Mouse (Mus musculus) heart, adult 2 months (tissue): ENCODE results near the gene Tpra1. TPM values are rescaled to one million over a fixed set of nuclear protein-coding genes. Genes with fewer than 3 reads are reported as not detected.

Experiments used
- DNase-seq, 2 experiments: peaks; one replicate each; pipeline ENCODE4 v3.0.0; 2021
- H3K27ac ChIP-seq: fragments of 200-600 bp; 2 replicates; pipeline ENCODE4 v1.8.1; 2022
- H3K27me3 ChIP-seq: fragments of 200-500 bp; 2 replicates; pipeline ENCODE4 v1.6.1; 2012; ENCODE audit warnings: mild to moderate bottlenecking, low read length, inconsistent platforms, mixed read lengths; ENCODE audit not compliant: control insufficient read depth, insufficient read depth
- H3K36me3 ChIP-seq: fragments of 200-500 bp; 2 replicates; pipeline ENCODE4 v1.6.1; 2012; ENCODE audit warnings: low read length, inconsistent platforms; ENCODE audit not compliant: control insufficient read depth, insufficient read depth
- H3K4me1 ChIP-seq: fragments of 200-500 bp; 2 replicates; pipeline ENCODE4 v1.6.1; 2011; ENCODE audit warnings: low read length; ENCODE audit not compliant: control insufficient read depth, insufficient read depth
- H3K4me3 ChIP-seq: fragments of 200-600 bp; 2 replicates; pipeline ENCODE4 v1.8.1; 2022
- H3K79me2 ChIP-seq: fragments of 200-500 bp; replicated peaks from 2 replicates; pipeline ENCODE4 v1.6.1; 2012; ENCODE audit warnings: mild to moderate bottlenecking, inconsistent platforms, low read length, moderate library complexity, mixed read lengths; ENCODE audit not compliant: control insufficient read depth, insufficient read depth
- H3K9ac ChIP-seq: fragments of 200-500 bp; 2 replicates; pipeline ENCODE4 v1.6.1; 2012; ENCODE audit warnings: low read depth, mild to moderate bottlenecking, control low read depth, inconsistent platforms, low read length, mixed read lengths
- CTCF ChIP-seq: fragments of 200-600 bp; IDR thresholded peaks from 2 replicates; pipeline ENCODE4 v1.8.1; 2022; ENCODE audit warnings: antibody characterized with exemption, mild to moderate bottlenecking, moderate library complexity
- EP300 ChIP-seq: fragments of 200-500 bp; IDR thresholded peaks from 2 replicates; pipeline ENCODE4 v1.6.1; 2011; ENCODE audit warnings: low read depth, low read length, control low read depth; ENCODE audit not compliant: insufficient read depth
- POLR2A ChIP-seq: fragments of 200-500 bp; IDR thresholded peaks from 2 replicates; pipeline ENCODE4 v1.6.1; 2011; ENCODE audit warnings: mild to moderate bottlenecking, low read depth, low read length, control low read depth; ENCODE audit not compliant: insufficient read depth
- WGBS: fragments of 180-500 bp; shearing (Covaris S2); methylation state at CpG from one replicate; pipeline ENCODE4 v1.1.7; 2018; 5-methylcytosine and 5-hydroxymethylcytosine counted together
- intact Hi-C: fragments of 180-260 bp; cut with DNase I; formaldehyde crosslinking; loops from one replicate; pipeline ENCODE4 v1.15.1; 2025
- polyA plus RNA-seq: library from polyadenylated mRNA; depleted of rRNA; stranded (reverse); fragments of >200 nt; gene quantifications from 2 replicates; pipeline ENCODE4 v1.2.3, GENCODE M21; 2012
- total RNA-seq, 2 experiments: library from RNA; stranded (reverse); gene quantifications; 2 replicates each; pipeline ENCODE4 v1.2.3; 2021

Gene Tpra1
- total and polyA plus RNA-seq, 3 experiments: 34.4 to 88.0 (median 34.8) TPM

GRCm38 (mm10) chr6:88931449-88931848, 29.4 kb downstream of the Tpra1 start:
- Histone ChIP-seq H3K4me1 (peaks cover 6% of the 10 kb centered on the region), H3K4me3 (no peak overlapping the region), H3K27me3 (no peaks in the 10 kb centered on the region), H3K27ac (no peak overlapping the region), H3K9ac (no peak overlapping the region), H3K36me3 (no peaks in the 10 kb centered on the region), H3K79me2 (no peaks in the 10 kb centered on the region)
- intact Hi-C loops: loop anchor here (2.0 to 10.0 kb wide), 2 partner anchors 103 to 699 kb away; no protein-coding TSS in a partner anchor
- TF ChIP-seq CTCF: no peak
- 87% methylated on average over 2 of the region's 2 CpGs for WGBS
- no peak for DNase-seq

GRCm38 (mm10) chr6:88934132-88934531, 32.1 kb downstream of the Tpra1 start:
- Histone ChIP-seq H3K36me3 (no peaks in the 10 kb centered on the region), H3K27ac (no peak overlapping the region), H3K27me3 (no peaks in the 10 kb centered on the region), H3K79me2 (no peaks in the 10 kb centered on the region), H3K4me3 (no peak overlapping the region), H3K9ac (no peak overlapping the region), H3K4me1 (peaks cover 2% of the 10 kb centered on the region; the same call in 1 of the 2 replicates)
- no peak for DNase-seq
- 55% methylated on average over 4 of the region's 4 CpGs for WGBS
- TF ChIP-seq POLR2A (no peak), CTCF (no peak), EP300 (no peak)
- intact Hi-C loops: loop anchor here (2.0 to 10.0 kb wide), 2 partner anchors 101 to 619 kb away; no protein-coding TSS in a partner anchor

- Histone ChIP-seq H3K36me3 (no peaks in the 10 kb centered on the region), H3K4me3 (no peak overlapping the region), H3K79me2 (no peaks in the 10 kb centered on the region), H3K4me1 (peaks cover 2% of the 10 kb centered on the region; the same call in 1 of the 2 replicates), H3K9ac (no peak overlapping the region), H3K27ac (no peak overlapping the region), H3K27me3 (no peaks in the 10 kb centered on the region)
- intact Hi-C loops: loop anchor here (2.0 to 10.0 kb wide), 3 partner anchors 100 to 618 kb away; no protein-coding TSS in a partner anchor
- 26% methylated on average over 4 of the region's 4 CpGs for WGBS
- DNase-seq: no peak
- TF ChIP-seq CTCF (no peak), POLR2A (no peak), EP300 (no peak)
Observed at GRCm38 (mm10) chr6:88934816-88935215, 32.8 kb downstream of the Tpra1 start.

GRCm38 (mm10) chr6:88935735-88936276, 33.8 kb downstream of the Tpra1 start:
- Histone ChIP-seq H3K27me3 (no peaks in the 10 kb centered on the region), H3K9ac (no peak overlapping the region), H3K4me3 (no peak overlapping the region), H3K27ac (no peak overlapping the region), H3K36me3 (no peaks in the 10 kb centered on the region), H3K79me2 (no peaks in the 10 kb centered on the region), H3K4me1 (peaks cover 3% of the 10 kb centered on the region)
- TF ChIP-seq CTCF: peak; percentile 62
- no peak for TF ChIP-seq EP300
- no peak for DNase-seq
- intact Hi-C loops: loop anchor here (1.0 to 10.0 kb wide), 4 partner anchors 21 to 617 kb away; no protein-coding TSS in a partner anchor
- WGBS: 27% methylated on average over 4 of the region's 4 CpGs

GRCm38 (mm10) chr6:88936342-88937213, 34.5 kb downstream of the Tpra1 start:
- WGBS: 75% methylated on average over 13 of the region's 13 CpGs
- no peak overlapping the region for H3K9ac ChIP-seq
- no peak overlapping the region for H3K27ac ChIP-seq
- H3K27me3 ChIP-seq: no peaks in the 10 kb centered on the region
- DNase-seq: no peak
- TF ChIP-seq POLR2A (no peak), EP300 (no peak), CTCF (no peak)
- H3K36me3 ChIP-seq: no peaks in the 10 kb centered on the region
- no peaks in the 10 kb centered on the region for H3K79me2 ChIP-seq
- no peak overlapping the region for H3K4me3 ChIP-seq
- intact Hi-C loops: loop anchor here (1.0 to 10.0 kb wide), 3 partner anchors 21 to 301 kb away; no protein-coding TSS in a partner anchor
- peaks cover 7% of the 10 kb centered on the region for H3K4me1 ChIP-seq

- 71% methylated on average over 4 of the region's 4 CpGs for WGBS
- H3K79me2 ChIP-seq: no peaks in the 10 kb centered on the region
- H3K4me3 ChIP-seq: no peak overlapping the region
- intact Hi-C loops: loop anchor here (5.0 to 10.0 kb wide), 2 partner anchors 98 to 300 kb away; no protein-coding TSS in a partner anchor
- H3K27me3 ChIP-seq: no peaks in the 10 kb centered on the region
- TF ChIP-seq POLR2A (no peak), CTCF (no peak), EP300 (no peak)
- H3K4me1 ChIP-seq: peaks cover 9% of the 10 kb centered on the region
- H3K9ac ChIP-seq: no peak overlapping the region
- H3K27ac ChIP-seq: no peak overlapping the region
- H3K36me3 ChIP-seq: no peaks in the 10 kb centered on the region
- no peak for DNase-seq
Observed at GRCm38 (mm10) chr6:88937214-88937549, 35.1 kb downstream of the Tpra1 start.
